Mouse (Mus musculus) heart, embryonic 11.5 days (tissue): ENCODE measurements around the gene L3mbtl2. TPM values are rescaled to one million over a fixed set of nuclear protein-coding genes. Genes with fewer than 3 reads are reported as not detected.

Experiments
- polyA plus RNA-seq: library from polyadenylated mRNA; unstranded; fragments of >200 nt; fragmentation: Nextera tagmentation; extraction: Ambion mirVana; gene quantifications from 2 replicates; pipeline ENCODE4 v1.2.1, GENCODE M21; 2014

The L3mbtl2 gene
- polyA plus RNA-seq, 1 experiment from 2014 or later = 17.7 TPM

Other genes starting within 250 kb of the L3mbtl2 start
- gene Rbx1, start 197.6 kb upstream of the L3mbtl2 start, polyA plus RNA-seq = 397 and 442 TPM in 2 replicates
- gene Ep300, start 78.5 kb upstream of the L3mbtl2 start, polyA plus RNA-seq = 21.4 and 26.9 TPM in 2 replicates
- gene Chadl, start 33.4 kb downstream of the L3mbtl2 start, polyA plus RNA-seq = 0.44 and 1.5 TPM in 2 replicates
- gene Zc3h7b, start 81.2 kb downstream of the L3mbtl2 start, polyA plus RNA-seq = 26.9 and 36.8 TPM in 2 replicates
- 96.3 and 105 TPM in 2 replicates for gene Rangap1, start 81.6 kb downstream of the L3mbtl2 start, polyA plus RNA-seq
- gene Tef, start 138.5 kb downstream of the L3mbtl2 start, polyA plus RNA-seq = 15.0 and 16.3 TPM in 2 replicates
- gene Tob2, start 194.9 kb downstream of the L3mbtl2 start, polyA plus RNA-seq = 9.9 and 12.1 TPM in 2 replicates
- 119 and 131 TPM in 2 replicates for gene Phf5a, start 208.0 kb downstream of the L3mbtl2 start, polyA plus RNA-seq
- gene Aco2, start 208.4 kb downstream of the L3mbtl2 start, polyA plus RNA-seq = 398 and 483 TPM in 2 replicates